Mouse (Mus musculus) gastrocnemius, postnatal 14 days (tissue): ENCODE results near the gene Slc35d1. TPM values are rescaled to one million over a fixed set of nuclear protein-coding genes. Genes with fewer than 3 reads are reported as not detected.

Source experiments
- DNase-seq: peaks from one replicate; pipeline ENCODE4 v3.0.0; 2021; ENCODE audit warnings: mixed read lengths
- intact Hi-C: fragments of 180-260 bp; cut with DNase I; formaldehyde crosslinking; loops from one replicate; pipeline ENCODE4 v1.15.1; 2025; ENCODE audit warnings: low total_unique reads
- long read RNA-seq, 2 experiments: library from polyadenylated mRNA; stranded (forward); transcript quantifications; one replicate each; pipeline ENCODE4 v2.0.0; 2021
- total RNA-seq, 2 experiments: library from RNA; stranded (reverse); gene quantifications; 2 replicates each; pipeline ENCODE4 v1.2.3; 2021

Gene Slc35d1
- 1 to 10 TPM; 3.2 to 5.0 TPM for total RNA-seq
- long read RNA-seq, experiment 1: 0 reads
- long read RNA-seq, experiment 2, full-length matches to known transcripts: 2 of 4 reads
- long read RNA-seq, experiment 2, partial matches to known transcripts: 0 of 4 reads
- long read RNA-seq, experiment 2, other reads (novel, unspliced or antisense): 2 of 4 reads

DNA sequence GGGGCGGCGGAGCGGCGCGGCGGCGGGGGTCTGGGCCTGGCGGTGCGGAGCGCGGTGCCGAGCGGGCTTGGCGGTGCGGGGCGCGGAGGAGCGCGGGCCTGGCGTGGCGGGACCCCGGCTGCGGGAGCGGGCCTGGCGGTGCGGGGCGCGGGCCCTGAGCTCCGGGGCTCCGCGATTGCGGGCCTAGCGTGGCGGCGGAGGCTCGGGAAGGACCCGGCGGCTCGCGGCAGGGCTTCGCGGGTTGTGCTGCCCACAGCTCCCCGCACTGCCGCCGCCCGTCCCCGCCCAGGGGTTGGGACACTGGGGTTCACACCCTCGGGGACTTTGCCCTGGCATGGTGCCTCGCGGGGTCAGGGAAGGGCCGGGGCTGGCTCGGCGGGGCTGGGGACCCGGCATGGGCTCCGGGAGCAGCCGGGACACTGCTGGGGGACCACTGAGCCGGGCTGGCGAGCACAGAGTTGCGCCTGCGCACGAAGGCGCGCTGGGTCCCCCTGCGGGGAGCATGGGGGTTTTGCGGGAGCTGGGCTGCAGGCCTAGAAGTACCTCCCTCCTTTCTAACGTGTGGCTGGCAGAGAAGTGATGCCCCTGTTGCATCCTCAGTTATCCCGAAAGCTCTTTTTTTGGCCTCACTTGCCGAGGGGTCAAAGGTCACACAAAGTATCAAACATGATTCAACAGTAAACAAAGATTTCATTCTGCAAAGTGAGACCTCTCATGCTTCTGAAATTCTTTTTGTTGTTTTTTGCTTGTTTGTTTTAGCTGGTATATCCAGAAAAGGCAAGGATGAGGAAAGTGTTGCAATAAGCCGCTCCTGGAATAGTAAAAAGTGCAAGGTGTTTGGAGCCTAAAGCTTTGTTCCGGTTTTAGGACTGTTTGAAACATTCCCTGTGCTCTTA, at the start of gene Slc35d1:
Gene Slc35d1 (minus strand): TSS at position 240 of the 896 bp plus-strand sequence.
- peak; percentile 82 for DNase-seq
- intact Hi-C loops: no loop called here

DNA sequence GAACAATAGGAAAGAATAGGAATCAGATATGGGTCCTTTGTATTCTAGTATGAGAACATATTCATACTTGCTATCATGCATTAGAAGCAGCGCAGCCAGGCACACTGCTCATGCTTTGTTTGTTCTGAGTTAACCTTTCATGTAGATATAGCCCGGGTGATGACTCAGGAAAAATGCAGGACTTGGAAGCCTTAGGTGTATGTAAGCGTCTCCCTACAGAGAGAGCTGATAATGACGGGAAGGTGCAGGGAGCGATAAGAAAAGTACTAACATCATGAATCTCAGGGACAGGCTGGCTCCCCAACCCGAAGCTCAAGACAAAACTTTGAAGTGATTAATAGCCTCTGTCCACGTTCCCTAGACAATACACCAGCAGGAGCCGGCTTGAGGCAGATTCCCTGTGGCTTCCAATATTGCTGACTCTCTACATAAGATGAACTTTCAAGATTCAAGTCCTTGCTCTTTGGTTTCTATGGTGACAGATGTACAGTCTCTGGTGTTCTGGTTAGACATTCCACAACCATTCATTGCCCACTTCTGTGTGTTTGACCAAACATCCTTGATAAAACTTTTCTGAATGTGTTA, 48.9 kb upstream of the Slc35d1 start:
- intact Hi-C loops: no loop called here
- no peak for DNase-seq

DNA sequence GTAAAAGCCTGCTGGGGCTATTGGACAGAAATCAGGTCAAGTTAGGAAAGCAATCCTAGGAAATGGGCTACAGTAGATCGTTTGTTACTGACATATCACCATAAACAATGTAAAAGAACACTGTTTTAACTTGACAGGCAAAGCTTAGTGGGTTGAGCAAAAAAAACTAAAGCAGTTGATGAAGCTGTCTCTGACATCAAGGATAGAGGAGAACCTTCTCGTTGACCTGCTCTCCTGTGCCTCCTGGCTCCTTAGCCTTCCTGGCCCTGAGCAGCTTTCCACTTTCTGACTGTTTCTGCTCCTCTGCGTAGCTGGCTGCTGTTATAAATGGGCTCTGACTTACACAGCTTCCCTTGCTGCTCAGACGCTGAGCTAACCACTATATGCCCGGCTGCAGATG, 48.4 kb upstream of the Slc35d1 start:
- intact Hi-C loops: no loop called here
- no peak for DNase-seq

DNA sequence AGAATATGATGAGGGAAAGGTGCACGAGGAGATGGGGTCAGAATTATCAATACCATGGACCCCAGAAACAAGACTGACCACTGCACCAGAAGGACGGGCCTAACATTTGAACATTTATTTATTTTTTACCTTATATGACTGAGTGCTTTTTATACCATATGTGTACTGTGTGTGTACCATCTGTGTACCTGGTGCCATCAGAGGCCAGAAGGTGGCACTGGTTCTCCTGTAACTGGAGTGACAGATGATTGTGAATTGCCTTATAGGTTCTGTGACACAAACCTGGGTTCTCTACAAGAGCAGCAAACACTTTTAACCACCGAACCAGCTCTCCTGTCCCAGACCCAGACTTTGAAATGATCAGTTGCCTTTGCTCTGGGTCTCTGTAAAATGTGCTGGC, 43.9 kb upstream of the Slc35d1 start:
- intact Hi-C loops: no loop called here
- no peak for DNase-seq

DNA sequence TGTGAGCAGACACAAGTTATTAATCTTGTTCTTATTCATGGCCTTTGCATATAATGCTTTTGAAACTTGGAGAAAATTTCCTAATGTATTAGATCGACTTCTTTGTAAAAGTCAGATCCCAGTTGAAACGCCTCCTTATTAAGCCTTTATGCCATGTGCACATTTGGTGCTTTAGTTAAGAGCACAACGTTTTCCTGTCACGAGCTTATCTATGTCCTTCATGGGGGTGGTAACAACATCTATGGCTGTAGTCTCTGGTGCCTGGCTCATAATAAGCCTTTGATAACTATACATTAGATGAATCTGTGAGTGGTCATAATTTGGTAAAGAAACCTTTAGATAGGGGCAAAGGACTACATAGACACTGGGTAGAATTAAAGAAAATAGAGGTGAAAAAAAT, 38.9 kb upstream of the Slc35d1 start:
- DNase-seq: no peak
- intact Hi-C loops: no loop called here

DNA sequence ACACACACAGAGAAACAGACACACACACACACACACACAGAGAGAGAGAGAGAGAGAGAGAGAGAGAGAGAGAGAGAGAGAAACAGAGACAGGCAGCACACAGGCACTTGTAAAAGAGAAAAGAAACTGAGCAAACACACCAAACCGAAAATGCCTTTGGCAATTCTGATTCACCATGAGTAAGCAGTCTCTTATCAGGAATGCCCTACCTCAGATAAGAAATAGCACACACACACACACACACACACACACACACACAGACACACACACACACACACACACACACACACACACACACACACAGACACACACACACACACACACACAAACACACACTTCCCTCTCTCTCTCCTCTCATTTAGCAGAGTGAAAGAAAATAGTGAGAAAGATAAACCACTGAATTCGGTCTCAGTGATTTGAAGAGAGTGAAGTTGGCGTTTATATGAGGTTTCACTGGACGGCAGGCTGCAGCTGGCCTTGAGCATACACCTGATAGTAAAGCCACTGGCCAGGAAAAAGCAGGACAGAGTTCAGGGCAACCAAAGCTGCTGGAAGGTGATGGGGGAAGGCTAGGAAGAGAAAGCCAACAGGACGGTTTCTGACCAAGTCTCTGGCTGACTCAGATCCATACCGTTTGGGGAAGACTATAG, 34.6 kb upstream of the Slc35d1 start:
- intact Hi-C loops: no loop called here
- no peak for DNase-seq

DNA sequence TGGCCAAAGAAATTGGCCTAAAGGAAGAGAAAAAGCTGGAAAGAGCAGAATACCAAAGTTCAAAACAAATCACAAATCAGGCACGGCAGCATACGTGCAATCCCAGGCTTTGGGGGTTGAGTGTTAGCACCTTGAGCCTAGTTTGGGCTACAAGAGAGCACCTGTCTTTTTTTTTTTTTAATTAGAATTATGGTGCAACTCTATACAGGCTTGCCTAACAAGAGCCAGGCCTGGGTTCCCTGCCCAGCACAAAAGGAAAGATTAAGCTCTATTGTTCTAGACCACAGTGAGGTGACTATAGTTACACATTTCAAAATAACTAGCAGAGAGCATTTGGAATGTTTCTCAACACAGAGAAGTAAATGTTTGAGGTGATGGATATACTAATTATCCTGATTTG, 32.8 kb upstream of the Slc35d1 start:
- intact Hi-C loops: no loop called here

DNA sequence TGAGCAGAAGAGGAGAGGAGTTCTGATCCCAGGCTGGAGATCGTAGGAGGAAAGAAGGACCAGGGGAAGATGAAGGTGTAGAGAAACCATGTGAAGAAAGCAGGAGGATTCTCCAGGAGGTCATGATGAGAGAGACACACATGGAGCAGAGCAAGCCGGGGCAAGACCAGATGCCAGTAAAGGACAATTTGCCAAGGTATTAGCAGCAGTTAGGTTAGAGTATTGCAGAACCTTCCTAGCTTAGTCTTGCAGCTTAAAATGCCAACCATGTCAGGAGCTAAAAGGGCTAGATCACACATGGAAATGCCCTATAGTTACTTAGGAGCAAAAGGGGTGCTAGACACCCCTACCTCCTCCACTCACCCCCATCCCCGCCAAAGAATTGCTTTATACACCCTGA, 32.3 kb upstream of the Slc35d1 start:
- DNase-seq: no peak
- intact Hi-C loops: no loop called here

More for the DNA sequence above, 32.8 kb upstream of the Slc35d1 start:
- no peak for DNase-seq

DNA sequence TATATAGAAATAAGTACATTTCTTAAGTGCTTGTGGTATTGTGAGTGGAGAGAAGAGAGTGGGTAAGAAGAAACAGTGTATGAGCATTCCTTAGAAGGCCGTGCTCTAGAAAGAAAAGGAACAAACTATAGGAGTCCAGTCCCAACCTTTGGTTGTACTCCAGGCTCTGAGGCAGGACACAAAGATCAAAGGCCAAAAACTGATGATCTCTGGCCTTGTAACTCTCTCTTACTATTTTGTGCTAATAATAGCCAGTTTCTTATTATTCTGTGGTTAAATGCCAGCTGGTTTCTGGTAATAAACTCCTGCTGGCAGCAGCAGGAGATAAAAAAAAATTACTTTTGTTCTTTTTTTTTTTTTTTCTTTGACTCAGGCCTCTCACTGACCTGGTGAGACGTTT, 17.2 kb upstream of the Slc35d1 start:
- DNase-seq: no peak
- intact Hi-C loops: no loop called here

DNA sequence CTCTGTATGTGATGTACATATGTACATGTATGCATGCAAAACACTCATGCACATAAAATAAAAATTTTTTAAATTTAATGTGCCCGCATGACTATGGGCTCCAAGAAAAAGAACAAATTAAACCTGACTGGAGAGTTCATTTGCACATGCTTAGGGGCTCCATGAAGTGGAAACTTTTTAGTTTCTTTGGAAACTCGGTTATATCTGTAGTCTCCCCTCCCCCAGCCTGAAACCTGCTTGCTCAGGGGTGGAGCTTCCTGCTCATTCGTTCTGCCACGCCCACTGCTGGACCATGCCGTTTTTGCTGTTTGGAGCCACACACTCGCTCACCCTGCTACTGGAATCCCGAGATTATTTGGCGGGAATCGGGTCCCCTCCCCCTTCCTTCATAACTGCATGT, 7.9 kb upstream of the Slc35d1 start:
- no peak for DNase-seq
- intact Hi-C loops: no loop called here

DNA sequence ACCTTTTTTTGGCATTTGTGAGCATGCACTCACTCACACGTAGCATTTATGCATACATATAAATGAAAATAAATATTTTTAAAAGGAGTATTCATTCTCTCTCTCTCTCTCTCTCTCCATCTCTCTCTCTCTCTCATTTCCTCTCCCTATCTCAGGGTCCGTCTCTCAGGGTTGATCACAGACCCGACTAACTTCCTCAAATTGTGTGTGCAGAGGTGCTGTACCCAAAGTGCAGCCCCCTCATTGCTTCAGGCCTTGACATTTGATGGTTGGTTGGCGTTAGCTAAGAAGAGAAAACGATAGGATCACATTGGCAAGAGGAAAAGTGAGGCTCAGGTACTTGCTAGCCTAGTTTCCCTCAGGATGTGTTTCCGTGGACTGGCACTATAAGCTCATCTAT, 6.8 kb upstream of the Slc35d1 start:
- no peak for DNase-seq
- intact Hi-C loops: no loop called here

DNA sequence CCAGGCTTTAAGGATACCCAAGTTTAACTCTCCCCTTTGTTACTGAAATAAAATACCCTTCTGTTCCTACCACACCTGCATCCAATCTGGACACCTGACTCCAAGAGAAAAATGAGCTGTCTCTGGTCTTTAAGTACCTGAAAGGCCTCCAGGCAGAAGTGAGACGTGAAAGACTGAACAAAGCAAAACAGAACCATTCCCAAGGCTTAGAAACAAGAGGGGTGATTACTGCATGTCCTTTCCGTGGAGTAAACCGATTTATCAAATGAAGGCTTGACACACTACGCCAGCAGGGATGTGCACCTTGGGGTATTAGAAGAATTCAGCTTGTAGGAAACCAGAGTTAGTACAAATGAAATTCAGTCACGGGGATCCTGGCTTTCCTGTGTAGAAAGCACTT, 4.0 kb upstream of the Slc35d1 start:
- intact Hi-C loops: no loop called here
- DNase-seq: no peak

DNA sequence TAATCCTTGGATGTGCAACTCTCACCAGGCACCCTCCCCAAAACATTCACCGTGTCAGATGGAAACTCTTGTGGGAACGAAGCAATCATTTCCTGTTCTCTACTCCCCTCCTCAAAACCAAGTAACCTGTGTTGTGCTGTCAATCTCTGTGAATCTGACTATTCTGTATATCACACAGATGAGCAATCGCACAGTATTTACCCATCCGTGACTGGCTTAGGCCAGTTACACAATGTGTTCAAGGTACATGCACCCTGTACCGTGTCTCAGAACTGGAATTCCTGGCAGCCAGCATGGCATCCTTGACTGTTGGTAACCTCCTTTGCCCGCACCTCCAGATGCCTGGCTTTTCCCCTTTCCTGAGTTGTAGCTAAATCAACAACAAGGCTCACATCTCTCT, 1.1 kb upstream of the Slc35d1 start:
- intact Hi-C loops: no loop called here

DNA sequence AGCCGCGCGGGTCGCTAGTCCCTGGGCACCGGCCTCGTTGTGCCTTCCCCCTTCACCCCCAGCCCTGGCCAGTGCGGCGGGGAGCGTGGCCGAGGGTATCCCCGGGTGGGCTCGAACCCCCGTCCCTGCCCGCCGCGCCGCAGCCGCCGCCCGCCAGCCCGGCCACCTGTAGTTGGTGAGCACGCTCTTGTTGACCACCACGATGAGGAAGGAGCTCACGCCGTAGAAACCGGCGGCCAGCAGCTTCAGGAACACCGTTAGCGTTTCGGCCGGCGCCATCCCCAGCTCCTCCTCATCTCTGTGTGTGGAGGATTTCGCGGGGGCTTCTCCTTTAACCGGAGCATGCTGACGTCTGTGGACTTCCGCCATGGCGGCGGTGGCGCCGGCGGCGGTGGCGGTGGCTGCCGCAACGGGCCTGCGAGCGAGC, 453 bp downstream of the Slc35d1 start:
- DNase-seq: peak; percentile 71
- intact Hi-C loops: no loop called here

More for the DNA sequence above, 1.1 kb upstream of the Slc35d1 start:
- no peak for DNase-seq

DNA sequence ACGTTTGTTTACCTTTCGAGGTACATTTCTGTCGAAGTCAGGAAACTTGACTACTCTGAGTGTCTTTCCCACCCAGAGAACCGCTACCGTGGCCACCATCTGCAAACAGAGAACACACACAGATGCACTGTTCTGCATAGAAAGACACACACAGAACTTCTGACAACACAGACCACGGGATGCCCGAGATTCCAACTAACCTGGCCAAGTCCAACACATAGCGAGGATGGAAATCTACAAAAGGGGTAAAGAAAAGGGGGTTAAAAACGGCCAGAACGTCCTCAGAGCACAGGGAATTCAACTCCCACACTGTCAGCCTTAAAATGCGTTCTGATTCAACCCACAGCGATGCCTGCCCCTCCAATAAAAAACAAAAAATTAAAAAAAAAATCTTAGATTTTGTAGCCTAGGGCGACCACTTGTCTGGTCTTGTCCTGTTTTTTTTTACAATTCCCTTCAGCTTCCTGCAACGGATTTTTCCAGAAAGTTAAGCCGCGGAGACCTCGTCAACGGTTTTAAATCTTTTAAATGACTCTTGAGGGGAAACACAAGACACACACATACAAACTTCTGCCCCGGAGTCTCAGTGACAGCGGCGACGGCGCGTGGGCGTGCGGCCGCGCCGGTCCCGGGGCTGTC, 986 bp downstream of the Slc35d1 start:
- intact Hi-C loops: no loop called here
- no peak for DNase-seq

DNA sequence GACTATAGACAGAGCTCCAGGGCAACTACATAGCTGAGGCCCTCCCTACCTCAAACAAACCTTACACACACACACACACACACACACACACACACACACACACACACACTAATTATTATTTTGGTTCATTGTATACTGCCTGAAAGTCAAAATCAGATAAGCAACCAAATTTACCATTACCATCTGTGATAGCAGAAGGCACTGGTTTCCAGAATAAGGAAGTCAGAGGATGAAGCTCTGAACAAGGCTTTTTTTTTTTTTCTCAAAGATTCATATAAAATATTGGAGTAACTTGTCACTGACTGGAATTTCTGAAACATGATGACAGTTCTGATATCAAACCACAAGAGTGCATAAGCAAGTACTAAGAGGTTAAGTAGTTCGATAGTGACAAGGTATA, 6.4 kb downstream of the Slc35d1 start:
- intact Hi-C loops: no loop called here
- DNase-seq: no peak

DNA sequence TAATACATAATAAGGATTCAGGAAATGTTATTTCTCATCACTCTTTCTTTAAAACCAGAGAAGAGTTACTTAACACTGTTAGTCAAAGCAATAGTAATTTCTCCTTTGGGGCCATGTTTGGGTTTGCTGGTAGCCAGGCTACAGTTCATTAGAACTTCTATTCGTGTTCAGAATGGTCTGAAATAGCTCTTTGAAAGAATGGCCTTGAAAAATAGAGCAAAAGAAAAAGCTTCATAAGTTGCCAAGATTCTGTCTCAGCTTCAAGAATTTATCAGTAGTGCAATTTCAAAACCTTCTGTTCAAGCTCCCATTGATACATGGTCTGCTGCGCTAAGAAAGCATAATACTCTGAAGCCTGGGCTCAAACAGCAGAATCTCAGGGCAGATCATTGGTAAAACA, 11.3 kb downstream of the Slc35d1 start:
- no peak for DNase-seq
- intact Hi-C loops: no loop called here

DNA sequence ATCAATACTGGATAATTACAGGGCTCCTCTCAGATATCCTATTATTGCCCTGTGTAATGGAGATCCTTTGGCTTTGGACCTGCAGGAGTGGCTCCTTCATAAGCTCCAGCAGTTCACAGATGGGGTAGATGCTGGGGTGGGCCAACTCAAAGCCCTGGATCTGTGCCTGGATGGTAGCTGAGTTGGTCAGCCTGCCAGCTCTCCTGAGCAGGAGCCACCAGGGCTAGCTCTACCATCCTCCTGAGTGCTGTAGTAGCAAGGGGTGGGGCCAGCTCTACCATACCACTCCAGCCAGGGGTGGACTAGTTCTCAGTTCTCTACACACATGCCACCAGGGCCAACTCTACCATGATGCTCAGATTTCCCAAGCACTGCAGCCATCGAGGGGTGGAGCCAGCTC, 14.9 kb downstream of the Slc35d1 start:
- intact Hi-C loops: no loop called here
- peak; percentile 5 for DNase-seq

DNA sequence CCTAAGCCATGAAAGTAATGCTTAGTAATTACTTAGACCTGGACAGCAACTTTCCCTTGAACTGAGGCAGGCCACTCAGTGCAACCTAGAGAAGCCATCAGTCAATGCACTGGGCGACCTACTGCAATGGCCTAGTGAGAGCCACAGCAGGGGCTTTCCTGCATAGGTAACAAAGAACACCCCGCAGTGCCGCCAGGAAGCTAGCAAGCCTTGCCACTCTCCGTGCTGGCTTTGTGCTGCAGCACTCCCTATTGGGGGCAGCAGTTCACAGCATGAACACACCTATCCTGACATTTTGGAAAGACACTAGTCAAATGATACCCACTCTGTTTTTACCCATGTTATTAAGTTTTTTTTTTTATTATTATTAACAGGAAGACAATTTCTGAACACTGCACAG, 15.9 kb downstream of the Slc35d1 start:
- intact Hi-C loops: no loop called here
- DNase-seq: no peak

DNA sequence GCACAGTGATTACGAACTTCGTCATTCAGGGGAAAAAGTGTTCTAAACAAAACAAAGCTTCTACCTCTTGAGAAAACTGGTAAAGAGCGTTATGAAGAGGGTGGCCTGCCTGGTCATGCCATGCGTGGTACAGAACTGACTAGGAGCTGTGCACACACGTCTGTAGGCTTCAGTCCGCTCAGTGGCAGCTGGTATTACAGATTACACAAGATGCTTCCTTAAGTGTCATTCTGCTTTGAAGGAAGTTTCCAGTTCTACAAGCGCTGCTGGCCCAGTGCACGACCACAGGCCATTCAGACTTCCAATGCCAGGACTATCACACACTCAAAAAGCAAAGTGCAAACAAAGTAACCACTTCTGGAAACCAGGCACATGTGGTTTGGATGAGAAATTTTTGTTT, 17.6 kb downstream of the Slc35d1 start:
- intact Hi-C loops: no loop called here
- DNase-seq: no peak
